Mouse (Mus musculus) CH12.LX (cell line): ENCODE measurements around the gene Slc15a5.

Experiments
- CHD1 ChIP-seq: IDR thresholded peaks from 2 replicates; pipeline ENCODE4 v1.6.1; 2012; ENCODE audit warnings: low read depth, low read length, improper control_type of control experiment, inconsistent platforms
- JUND ChIP-seq: conservative IDR thresholded peaks from 2 replicates; pipeline ENCODE4 v1.6.1; 2011; ENCODE audit warnings: low read depth, low read length, improper control_type of control experiment
- MEF2A ChIP-seq: IDR thresholded peaks from 2 replicates; pipeline ENCODE4 v1.6.1; 2014; ENCODE audit warnings: low read depth, mild to moderate bottlenecking, inconsistent platforms, low read length, improper control_type of control experiment, borderline replicate concordance
- NELFE ChIP-seq: IDR thresholded peaks from 2 replicates; pipeline ENCODE4 v1.6.1; 2011; ENCODE audit warnings: low read depth, low read length, improper control_type of control experiment
- POLR2A ChIP-seq: IDR thresholded peaks from 2 replicates; pipeline ENCODE4 v1.6.1; 2011; ENCODE audit warnings: low read depth, mild to moderate bottlenecking, improper control_type of control experiment, low read length
- UBTF ChIP-seq: IDR thresholded peaks from 2 replicates; pipeline ENCODE4 v1.6.1; 2012; ENCODE audit warnings: low read depth, mild to moderate bottlenecking, inconsistent platforms, low read length, improper control_type of control experiment, moderate library complexity

DNA sequence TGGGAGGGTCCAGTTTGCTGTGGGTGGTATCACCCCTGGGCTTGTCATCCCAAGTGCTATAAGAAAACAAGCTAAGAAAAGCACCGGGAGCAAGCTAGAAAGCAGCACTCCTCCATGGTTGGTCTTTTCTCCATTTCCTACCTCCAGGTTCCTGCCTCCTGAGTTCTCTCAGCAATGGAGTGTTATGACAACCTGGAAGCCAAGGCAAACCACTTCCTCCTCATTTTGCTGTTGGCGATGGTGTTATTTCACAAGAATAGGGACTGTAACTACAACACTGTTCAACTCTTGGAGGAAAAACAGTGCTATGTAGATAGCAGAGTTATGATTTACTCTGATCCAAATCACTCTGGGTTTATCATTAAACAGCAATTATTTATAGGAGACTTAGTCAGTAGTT is 34.4 kb downstream of the Slc15a5 start:
- no peak for TF ChIP-seq UBTF
- no peak for TF ChIP-seq CHD1
- no peak for TF ChIP-seq MEF2A
- no peak for TF ChIP-seq JUND
- no peak for TF ChIP-seq NELFE
- no peak for TF ChIP-seq POLR2A
